25 mouse cellular contexts compared by ENCODE assay signal in the genomic region with DNA sequence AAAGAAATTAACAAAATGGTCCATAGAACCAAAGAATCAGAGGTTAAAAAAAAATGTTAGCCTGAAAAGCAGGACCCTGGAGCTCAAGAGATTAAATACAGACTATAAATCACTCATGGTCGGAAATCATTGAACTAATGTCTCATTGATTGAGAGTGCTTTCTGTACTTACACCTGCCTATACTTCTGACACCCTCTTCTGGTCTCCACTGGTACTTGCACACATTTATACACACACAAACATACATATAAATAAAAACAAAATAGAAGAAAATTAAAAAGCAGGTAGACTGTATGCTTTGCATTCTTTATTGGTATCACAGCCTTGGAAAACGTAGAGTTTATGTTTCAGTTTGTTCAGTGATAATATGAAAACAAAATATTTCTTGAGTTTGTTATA.
DNase-seq lines count a peak whose midpoint lies in the region; ATAC-seq and TF ChIP-seq lines count a peak whose summit lies in the region.
"Had no signal": no experiment of that assay in that cellular context is flagged by ENCODE, and none has a peak within 500 bp of the region (broad histone marks: within the 10 kb centered on the region; RNA-seq: fewer than 3 reads in every experiment).

No protein-coding gene starts in this region.

- no peak overlapping the region for H3K27ac ChIP-seq in hindbrain, postnatal 0 days
- H3K27ac ChIP-seq in hindbrain, embryonic 11.5 days (ENCODE audit: low read depth, low read length): no peak overlapping the region
- no peak overlapping the region for H3K27ac ChIP-seq in lung, embryonic 14.5 days (ENCODE audit: low read depth)
- H3K27ac ChIP-seq in stomach, postnatal 0 days (replicated peaks): no peak overlapping the region
- H3K27ac ChIP-seq: embryonic facial prominence, embryonic 10.5 days; forebrain, embryonic 12.5 days; liver, embryonic 14.5 days had no signal

- no peaks in the 10 kb centered on the region for H3K4me1 ChIP-seq in hindbrain, postnatal 0 days (ENCODE audit: insufficient read depth, low read length)
- H3K4me1 ChIP-seq in hindbrain, embryonic 11.5 days (replicated peaks; ENCODE audit: control insufficient read depth, insufficient read depth, low read length): no peaks in the 10 kb centered on the region
- H3K4me1 ChIP-seq in lung, embryonic 14.5 days (ENCODE audit: insufficient read depth): no peaks in the 10 kb centered on the region
- H3K4me1 ChIP-seq in E14TG2a.4 (replicated peaks; ENCODE audit: low read depth, low read length): no peaks in the 10 kb centered on the region
- H3K4me1 ChIP-seq in stomach, postnatal 0 days (replicated peaks; ENCODE audit: control insufficient read depth, insufficient read depth): no peaks in the 10 kb centered on the region
- H3K4me1 ChIP-seq: megakaryocyte, embryonic 14.5 days had no signal

- TF ChIP-seq CTCF in hindbrain, postnatal 0 days (IDR thresholded peaks at IDR 0.05; ENCODE audit: low read depth): peak; percentile 43; the same call in 1 of the 2 replicates
- TF ChIP-seq CTCF in lung, embryonic 14.5 days (IDR thresholded peaks at IDR 0.05; ENCODE audit: low read depth): peak; percentile 23; the same call in 1 of the 2 replicates
- TF ChIP-seq CTCF in E14TG2a.4 (conservative IDR thresholded peaks at IDR 0.05; ENCODE audit: low read length): peak; percentile 25; the same call in 1 of the 2 replicates
- peak; percentile 49 for TF ChIP-seq CTCF in stomach, postnatal 0 days (IDR thresholded peaks at IDR 0.05; ENCODE audit: low read depth)

- H3K9me3 ChIP-seq in hindbrain, postnatal 0 days (ENCODE audit: low read length): no peaks in the 10 kb centered on the region
- no peaks in the 10 kb centered on the region for H3K9me3 ChIP-seq in hindbrain, embryonic 11.5 days (ENCODE audit: control insufficient read depth, low read length)
- H3K9me3 ChIP-seq in lung, embryonic 14.5 days (ENCODE audit: low read depth, low read length): no peaks in the 10 kb centered on the region
- H3K9me3 ChIP-seq in E14TG2a.4 (ENCODE audit: low read length): no peaks in the 10 kb centered on the region
- H3K9me3 ChIP-seq in stomach, postnatal 0 days (ENCODE audit: control insufficient read depth, low read length): no peaks in the 10 kb centered on the region
- H3K9me3 ChIP-seq: embryonic facial prominence, embryonic 10.5 days; forebrain, embryonic 12.5 days had no signal

- TF ChIP-seq EP300 in stomach, postnatal 0 days (optimal IDR thresholded peaks at IDR 0.05): no peak

- no peak for ATAC-seq in hindbrain, postnatal 0 days
- ATAC-seq in hindbrain, embryonic 11.5 days (ENCODE audit: low FRiP score): no peak
- no peak for ATAC-seq in lung, embryonic 14.5 days (ENCODE audit: insufficient read depth)
- no peak for ATAC-seq in stomach, postnatal 0 days (ENCODE audit: low FRiP score, low TSS enrichment)
- ATAC-seq: hindbrain, embryonic 16.5 days; midbrain, embryonic 16.5 days had no signal

- no peak for DNase-seq in hindbrain, postnatal 0 days (ENCODE audit: low spot score)
- no peak for DNase-seq in hindbrain, embryonic 11.5 days (ENCODE audit: low spot score)
- DNase-seq in lung, embryonic 14.5 days: no peak
- DNase-seq in lung, adult 18-20 months: no peak
- DNase-seq in stomach, postnatal 0 days (ENCODE audit: low spot score): no peak
- no peak for DNase-seq in embryo, embryonic 11 days
- DNase-seq: adrenal gland, postnatal 25 days; B cell, adult 2 months; cerebellum, adult 18-20 months; cerebellum, postnatal 36 days; gastrocnemius, postnatal 14 days; heart, adult 18-20 months; heart, postnatal 36 days; kidney, adult 2 months; kidney, postnatal 14 days; lung, postnatal 14 days; right cerebral cortex, adult 18-20 months; thymus, postnatal 4 days had no signal

- H3K9ac ChIP-seq in hindbrain, postnatal 0 days (replicated peaks; ENCODE audit: low read length): no peak overlapping the region
- H3K9ac ChIP-seq in hindbrain, embryonic 11.5 days (ENCODE audit: low read depth, low read length): no peak overlapping the region
- no peak overlapping the region for H3K9ac ChIP-seq in lung, embryonic 14.5 days
- no peak overlapping the region for H3K9ac ChIP-seq in stomach, postnatal 0 days (ENCODE audit: low read length)
- H3K9ac ChIP-seq: forebrain, embryonic 12.5 days; liver, embryonic 14.5 days had no signal

- no peaks in the 10 kb centered on the region for H3K36me3 ChIP-seq in hindbrain, postnatal 0 days (ENCODE audit: insufficient read depth, low read length)
- H3K36me3 ChIP-seq in hindbrain, embryonic 11.5 days (ENCODE audit: control insufficient read depth, insufficient read depth, low read length): no peaks in the 10 kb centered on the region
- no peaks in the 10 kb centered on the region for H3K36me3 ChIP-seq in lung, embryonic 14.5 days (ENCODE audit: insufficient read depth)
- H3K36me3 ChIP-seq in E14TG2a.4 (ENCODE audit: insufficient read depth, low read length): no peaks in the 10 kb centered on the region
- H3K36me3 ChIP-seq in stomach, postnatal 0 days (ENCODE audit: control insufficient read depth, insufficient read depth, low read length): no peaks in the 10 kb centered on the region
- H3K36me3 ChIP-seq: embryonic facial prominence, embryonic 10.5 days; forebrain, embryonic 12.5 days had no signal

- H3K4me2 ChIP-seq in hindbrain, postnatal 0 days (ENCODE audit: low read depth, low read length): no peak overlapping the region
- H3K4me2 ChIP-seq in hindbrain, embryonic 11.5 days (replicated peaks; ENCODE audit: low read depth, low read length): no peak overlapping the region
- no peak overlapping the region for H3K4me2 ChIP-seq in lung, embryonic 14.5 days
- H3K4me2 ChIP-seq in stomach, postnatal 0 days (replicated peaks; ENCODE audit: low read depth): no peak overlapping the region
- H3K4me2 ChIP-seq: forebrain, embryonic 12.5 days had no signal

- 82% methylated on average over 2 of the region's 2 CpGs for WGBS in hindbrain, postnatal 0 days
- 85% methylated on average over 2 of the region's 2 CpGs for WGBS in hindbrain, embryonic 11.5 days
- WGBS in lung, embryonic 14.5 days: 75% methylated on average over 2 of the region's 2 CpGs
- 65% methylated on average over 2 of the region's 2 CpGs for WGBS in stomach, postnatal 0 days

- H3K27me3 ChIP-seq in hindbrain, postnatal 0 days (ENCODE audit: insufficient read depth, low read length): no peaks in the 10 kb centered on the region
- no peaks in the 10 kb centered on the region for H3K27me3 ChIP-seq in hindbrain, embryonic 11.5 days (ENCODE audit: control insufficient read depth, insufficient read depth, low read length)
- H3K27me3 ChIP-seq in lung, embryonic 14.5 days (ENCODE audit: insufficient read depth, low read length): no peaks in the 10 kb centered on the region
- H3K27me3 ChIP-seq in E14TG2a.4 (ENCODE audit: insufficient read depth, low read length): no peaks in the 10 kb centered on the region
- no peaks in the 10 kb centered on the region for H3K27me3 ChIP-seq in stomach, postnatal 0 days (ENCODE audit: control insufficient read depth, insufficient read depth, low read length)
- H3K27me3 ChIP-seq: forebrain, embryonic 12.5 days; megakaryocyte, embryonic 14.5 days had no signal

- no peak overlapping the region for H3K4me3 ChIP-seq in hindbrain, postnatal 0 days (ENCODE audit: low read length)
- no peak overlapping the region for H3K4me3 ChIP-seq in hindbrain, embryonic 11.5 days (ENCODE audit: low read depth, low read length)
- H3K4me3 ChIP-seq in lung, embryonic 14.5 days (ENCODE audit: low read depth, low read length): no peak overlapping the region
- no peak overlapping the region for H3K4me3 ChIP-seq in E14TG2a.4 (replicated peaks; ENCODE audit: low read length)
- no peak overlapping the region for H3K4me3 ChIP-seq in stomach, postnatal 0 days (ENCODE audit: low read depth, low read length)
- H3K4me3 ChIP-seq: embryonic facial prominence, embryonic 10.5 days; forebrain, embryonic 12.5 days; megakaryocyte, embryonic 14.5 days had no signal
